Mouse (Mus musculus) splenic B cell, adult 2 months (primary cell): Measurements from ENCODE around the gene Dgcr2.

Experiments
- DNase-seq: peaks from one replicate; pipeline ENCODE4 v3.0.0-alpha.2; 2011; ENCODE audit warnings: low read depth, low spot score
- H3K27me3 ChIP-seq: 2 replicates; pipeline ENCODE4 v1.6.1; 2012; ENCODE audit warnings: mild to moderate bottlenecking, low read length, moderate library complexity, mixed read lengths; ENCODE audit not compliant: control insufficient read depth, poor library complexity, insufficient read depth, severe bottlenecking
- H3K36me3 ChIP-seq: 2 replicates; pipeline ENCODE4 v1.6.1; 2012; ENCODE audit warnings: mild to moderate bottlenecking, low read length, moderate library complexity, mixed read lengths; ENCODE audit not compliant: control insufficient read depth, poor library complexity, insufficient read depth, severe bottlenecking

The Dgcr2 gene

DNA sequence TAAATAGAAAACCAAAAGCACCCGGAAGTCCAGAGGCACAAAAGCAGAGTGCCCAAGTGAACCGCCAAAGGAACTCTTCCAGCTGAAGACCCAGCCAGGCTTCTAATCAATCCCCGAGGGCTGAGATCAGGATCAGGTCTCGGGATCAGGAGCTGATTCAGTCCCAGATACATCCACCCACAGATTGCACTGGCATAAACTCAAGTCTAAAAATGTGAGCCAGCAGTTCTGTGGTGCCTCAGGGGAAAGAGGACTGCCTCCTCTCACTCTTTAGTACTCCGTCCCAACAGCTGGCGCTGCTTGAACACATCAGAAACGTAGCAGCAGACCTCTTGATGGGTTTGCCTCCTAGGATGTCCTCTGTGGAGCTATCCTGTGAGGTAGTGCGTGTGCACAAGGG is 81.8 kb downstream of the Dgcr2 start:
- H3K36me3 ChIP-seq = no peaks in the 10 kb centered on the region
- no peak for DNase-seq
- no peaks in the 10 kb centered on the region for H3K27me3 ChIP-seq

DNA sequence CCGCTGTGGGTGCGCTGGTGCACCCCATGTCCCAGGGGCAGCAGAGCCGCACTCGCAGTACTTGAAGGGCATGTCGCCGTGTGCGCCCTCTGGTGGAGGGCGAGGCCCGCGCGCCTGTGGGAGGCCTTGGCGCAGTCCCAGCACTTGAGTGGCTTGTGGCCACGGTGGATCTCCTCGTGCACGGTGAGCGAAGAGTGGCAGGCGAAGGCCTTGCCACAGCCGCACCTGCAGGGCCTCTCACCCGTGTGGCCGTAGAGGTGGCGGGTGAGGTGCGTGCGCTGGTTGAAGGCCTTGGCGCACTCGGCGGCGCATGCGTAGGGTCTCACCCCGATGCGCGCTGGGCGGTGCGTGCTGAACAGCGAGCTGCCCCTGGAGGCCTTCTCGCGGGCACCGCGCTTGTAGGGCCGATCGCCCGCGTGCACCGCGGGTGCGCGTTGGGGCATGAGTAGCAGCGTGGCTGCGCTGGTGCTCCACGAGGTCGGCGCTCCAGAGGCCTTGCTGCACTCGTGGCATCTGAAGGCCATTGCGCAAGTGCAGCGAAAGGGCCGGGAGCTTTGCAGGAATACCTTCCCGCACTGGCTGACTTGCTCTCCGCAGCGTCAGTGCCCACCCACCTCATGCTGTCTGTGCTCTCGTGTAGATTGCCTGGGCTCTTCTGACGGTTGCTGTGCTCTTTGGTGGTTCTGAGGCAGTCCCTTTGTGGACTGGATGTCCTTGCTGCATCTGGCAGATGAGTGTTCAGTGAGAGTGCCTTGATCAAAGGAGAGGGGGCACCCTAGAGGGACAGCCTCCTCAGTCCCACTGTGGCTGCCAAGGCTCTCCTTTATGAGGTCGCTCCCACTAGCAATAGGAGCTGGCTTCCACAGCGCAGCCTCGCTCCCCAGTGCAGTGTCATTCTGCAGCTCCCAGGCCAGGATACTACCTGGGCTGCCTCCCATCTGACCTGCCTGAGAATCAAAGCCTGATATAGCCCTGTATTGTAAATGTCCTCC is 82.7 kb downstream of the Dgcr2 start:
- peak; percentile 89 for DNase-seq
- H3K27me3 ChIP-seq = no peaks in the 10 kb centered on the region
- no peaks in the 10 kb centered on the region for H3K36me3 ChIP-seq

DNA sequence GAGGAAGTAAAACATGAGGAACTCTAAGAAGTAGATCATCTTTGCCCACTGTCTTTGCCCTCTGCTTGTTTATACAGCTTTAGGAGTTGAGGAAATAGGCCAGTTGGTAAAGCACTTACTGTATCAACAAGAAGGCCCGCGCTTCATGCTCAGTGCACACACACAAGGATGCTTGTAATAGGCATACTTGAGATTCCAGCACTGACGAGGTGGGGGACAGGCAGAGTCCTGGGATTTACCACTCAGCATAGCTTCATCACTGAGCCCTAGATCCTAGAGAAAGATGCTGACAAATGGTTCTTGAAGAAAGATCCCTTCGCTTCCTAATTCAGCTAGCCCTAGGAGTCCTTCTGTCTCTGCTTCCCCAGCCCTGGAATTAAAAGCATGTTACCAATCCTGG is 85.2 kb downstream of the Dgcr2 start:
- no peaks in the 10 kb centered on the region for H3K27me3 ChIP-seq
- H3K36me3 ChIP-seq = no peaks in the 10 kb centered on the region
- no peak for DNase-seq

DNA sequence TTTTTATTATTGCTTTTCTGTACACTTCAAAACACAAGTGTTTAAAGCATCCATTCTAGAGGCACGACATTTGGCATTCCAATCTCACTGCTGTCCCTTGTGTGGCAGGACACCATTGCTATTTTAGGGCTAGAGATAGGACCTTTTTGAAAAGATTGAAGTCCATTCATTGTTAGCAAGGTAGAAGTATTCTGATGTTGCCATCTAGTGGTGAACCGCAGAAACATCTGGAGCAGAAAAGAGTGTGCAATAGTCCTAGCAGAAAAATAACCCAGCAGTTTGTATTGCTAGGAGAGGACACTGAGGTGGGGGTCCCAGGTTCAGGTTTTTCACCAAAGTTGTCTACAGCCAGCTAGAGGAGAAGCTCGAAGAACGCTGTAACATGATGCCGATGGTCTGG is 86.2 kb downstream of the Dgcr2 start:
- Histone ChIP-seq H3K27me3 (no peaks in the 10 kb centered on the region), H3K36me3 (no peaks in the 10 kb centered on the region)
- DNase-seq = peak; percentile 68

DNA sequence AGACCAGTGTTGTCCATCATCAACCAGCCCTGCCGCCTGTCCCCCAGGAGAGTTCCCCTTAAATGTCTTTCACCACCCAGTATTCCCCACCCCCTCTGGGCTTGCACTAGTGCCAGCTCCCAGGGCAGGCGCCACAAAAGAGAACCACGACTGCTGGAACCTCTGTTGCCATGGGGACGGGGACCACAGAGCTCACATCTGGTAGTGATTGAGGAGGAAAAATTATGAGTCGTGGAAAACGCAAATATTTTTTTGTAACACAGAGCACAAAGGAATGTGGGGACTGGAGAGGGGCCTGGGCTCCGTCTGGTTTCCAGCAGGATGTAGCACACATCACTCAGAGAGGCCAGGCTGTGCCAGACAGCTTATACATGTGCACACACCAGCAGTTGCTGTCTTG is 88.7 kb downstream of the Dgcr2 start:
- Histone ChIP-seq H3K27me3 (no peaks in the 10 kb centered on the region), H3K36me3 (no peaks in the 10 kb centered on the region)
- DNase-seq = no peak

- no peak for DNase-seq
- no peaks in the 10 kb centered on the region for H3K36me3 ChIP-seq
- H3K27me3 ChIP-seq = no peaks in the 10 kb centered on the region
Observed at GRCm38 (mm10) chr16:17809125-17809524, 89.2 kb downstream of the Dgcr2 start.

GRCm38 (mm10) chr16:17807192-17808009 is 91.0 kb downstream of the Dgcr2 start:
- no peaks in the 10 kb centered on the region for H3K27me3 ChIP-seq
- peak; percentile 89 for DNase-seq
- H3K36me3 ChIP-seq = no peaks in the 10 kb centered on the region

- Histone ChIP-seq H3K36me3 (no peaks in the 10 kb centered on the region), H3K27me3 (no peaks in the 10 kb centered on the region)
- peak; percentile 31 for DNase-seq
Observed at GRCm38 (mm10) chr16:17806581-17807191, 91.7 kb downstream of the Dgcr2 start.

GRCm38 (mm10) chr16:17804982-17805381 is 93.4 kb downstream of the Dgcr2 start:
- DNase-seq = no peak
- H3K36me3 ChIP-seq = no peaks in the 10 kb centered on the region

GRCm38 (mm10) chr16:17804449-17804912 is 93.9 kb downstream of the Dgcr2 start:
- H3K36me3 ChIP-seq = no peaks in the 10 kb centered on the region
- no peaks in the 10 kb centered on the region for H3K27me3 ChIP-seq
- DNase-seq = peak; percentile 47

More at GRCm38 (mm10) chr16:17804982-17805381, 93.4 kb downstream of the Dgcr2 start:
- no peaks in the 10 kb centered on the region for H3K27me3 ChIP-seq

DNA sequence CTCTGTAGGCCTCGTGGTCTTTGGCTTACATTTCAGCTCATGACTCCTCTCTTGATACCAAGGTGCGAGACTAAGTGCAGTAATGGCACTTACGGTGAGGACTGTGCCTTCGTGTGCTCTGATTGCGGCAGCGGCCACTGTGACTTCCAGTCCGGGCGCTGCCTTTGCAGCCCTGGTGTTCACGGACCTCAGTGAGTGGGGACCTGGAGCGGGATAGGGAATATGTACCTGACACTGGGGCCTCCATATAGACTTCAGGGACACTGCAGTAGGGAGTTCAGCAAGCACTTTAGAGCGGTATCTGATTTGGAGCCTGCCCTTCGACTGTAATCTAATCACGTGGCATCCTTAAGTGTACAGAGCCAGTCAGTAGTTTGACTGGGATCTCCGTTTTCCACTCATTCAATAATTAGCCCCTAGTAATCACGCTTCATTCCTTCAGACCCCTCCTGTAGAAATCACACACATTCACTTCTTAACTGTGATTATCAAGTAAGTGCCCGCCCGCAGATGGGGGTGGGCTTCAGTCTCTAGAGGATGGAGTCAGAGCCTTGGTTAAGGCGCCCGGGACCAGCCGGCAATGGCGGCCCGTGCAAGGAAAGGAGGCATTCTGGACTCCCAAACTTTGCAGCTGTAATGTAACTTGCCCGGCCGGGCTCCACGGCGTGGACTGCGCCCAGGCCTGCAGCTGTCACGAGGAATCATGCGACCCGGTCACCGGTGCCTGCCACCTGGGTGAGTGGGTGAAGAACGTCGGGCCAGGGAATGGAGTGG is 94.5 kb downstream of the Dgcr2 start:
- Histone ChIP-seq H3K36me3 (no peaks in the 10 kb centered on the region), H3K27me3 (no peaks in the 10 kb centered on the region)
- DNase-seq = no peak

GRCm38 (mm10) chr16:17802839-17803674 is 95.3 kb downstream of the Dgcr2 start:
- Histone ChIP-seq H3K36me3 (no peaks in the 10 kb centered on the region), H3K27me3 (no peaks in the 10 kb centered on the region)
- DNase-seq = peak; percentile 53

DNA sequence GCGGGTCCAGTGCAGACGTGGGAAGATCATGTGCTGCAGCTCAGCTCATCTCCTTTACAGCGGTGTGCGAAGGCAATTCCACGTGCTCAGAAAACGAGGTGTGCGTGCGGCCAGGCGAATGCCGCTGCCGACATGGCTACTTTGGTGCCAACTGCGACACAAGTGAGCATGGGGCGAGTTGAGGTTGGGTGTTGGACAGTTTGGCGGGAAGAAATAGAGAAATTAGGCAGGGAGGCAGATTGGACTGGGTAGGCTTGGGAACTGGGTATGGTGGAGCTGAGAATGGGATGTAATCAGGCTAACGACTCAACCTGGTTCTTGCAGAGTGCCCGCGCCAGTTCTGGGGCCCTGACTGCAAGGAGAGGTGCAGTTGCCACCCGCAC is 95.9 kb downstream of the Dgcr2 start:
- Histone ChIP-seq H3K36me3 (no peaks in the 10 kb centered on the region), H3K27me3 (no peaks in the 10 kb centered on the region)
- no peak for DNase-seq
